Mouse (Mus musculus): Measurements from ENCODE around the gene Slc25a38. TPM values are rescaled to one million over a fixed set of nuclear protein-coding genes. Genes with fewer than 3 reads are reported as not detected.

Gene Slc25a38
- total RNA-seq, 2 experiments from 2014 or later: 10.4 to 12.1 TPM

GRCm38 (mm10) chr9:120131784-120132288, 21.7 kb downstream of the Slc25a38 start:
- DNase-seq: no peak
- H3K27ac ChIP-seq: no peak overlapping the region
- H3K4me3 ChIP-seq: no peak overlapping the region
- no peak for TF ChIP-seq CTCF (IDR thresholded peaks at IDR 0.05)
- intact Hi-C loops (cut with DNase I): loop anchor here (5.0 kb wide), 1 partner anchor 370 kb away; no protein-coding TSS in a partner anchor

- H3K27ac ChIP-seq: no peak overlapping the region
- no peak for TF ChIP-seq CTCF (IDR thresholded peaks at IDR 0.05)
- intact Hi-C loops (cut with DNase I): loop anchor here (5.0 kb wide), 1 partner anchor 369 kb away; no protein-coding TSS in a partner anchor
- DNase-seq: no peak
- H3K4me3 ChIP-seq: no peak overlapping the region
Measured at GRCm38 (mm10) chr9:120132980-120133754, 23.0 kb downstream of the Slc25a38 start.

- Histone ChIP-seq H3K4me3 (no peak overlapping the region), H3K27ac (no peak overlapping the region)
- TF ChIP-seq CTCF (IDR thresholded peaks at IDR 0.05): no peak
- intact Hi-C loops (cut with DNase I): loop anchor here (5.0 kb wide), 1 partner anchor 368 kb away; no protein-coding TSS in a partner anchor
- no peak for DNase-seq
Measured at GRCm38 (mm10) chr9:120133755-120134475, 23.7 kb downstream of the Slc25a38 start.

- no peak for TF ChIP-seq CTCF (IDR thresholded peaks at IDR 0.05)
- Histone ChIP-seq H3K27ac (no peak overlapping the region), H3K4me3 (no peak overlapping the region)
- no peak for DNase-seq
- intact Hi-C loops (cut with DNase I): loop anchor here (5.0 kb wide), 2 partner anchors 243 to 368 kb away; no protein-coding TSS in a partner anchor
Measured at GRCm38 (mm10) chr9:120134529-120135160, 24.5 kb downstream of the Slc25a38 start.

- Histone ChIP-seq H3K27ac (no peak overlapping the region), H3K4me3 (no peak overlapping the region)
- TF ChIP-seq CTCF (IDR thresholded peaks at IDR 0.05): no peak
- intact Hi-C loops (cut with DNase I): loop anchor here (5.0 kb wide), 1 partner anchor 242 kb away; no protein-coding TSS in a partner anchor
- DNase-seq: no peak
Measured at GRCm38 (mm10) chr9:120135454-120135853, 25.3 kb downstream of the Slc25a38 start.

- intact Hi-C loops (cut with DNase I): loop anchor here (2.0 kb wide), 1 partner anchor 30 kb away; no protein-coding TSS in a partner anchor
- Histone ChIP-seq H3K4me3 (no peak overlapping the region), H3K27ac (no peak overlapping the region)
- TF ChIP-seq CTCF (IDR thresholded peaks at IDR 0.05): peak; percentile 88
- peak; percentile 74 for DNase-seq
Measured at GRCm38 (mm10) chr9:120140652-120141051, 30.5 kb downstream of the Slc25a38 start.

GRCm38 (mm10) chr9:120144474-120144873, 34.3 kb downstream of the Slc25a38 start:
- TF ChIP-seq CTCF (IDR thresholded peaks at IDR 0.05): no peak
- H3K4me3 ChIP-seq: no peak overlapping the region
- no peak overlapping the region for H3K27ac ChIP-seq
- intact Hi-C loops (cut with DNase I): no loop called here
- DNase-seq: no peak

- DNase-seq: no peak
- TF ChIP-seq CTCF (IDR thresholded peaks at IDR 0.05): no peak
- intact Hi-C loops (cut with DNase I): no loop called here
- H3K4me3 ChIP-seq: no peak within 1 kb of the TSS
- H3K27ac ChIP-seq: no peak within 1 kb of the TSS
Measured at GRCm38 (mm10) chr9:120149222-120149828, 39.2 kb downstream of the Slc25a38 start, which contains the start of gene Mobp. Mobp (plus strand) TSS chr9:120149707.

GRCm38 (mm10) chr9:120151152-120151551, 41.0 kb downstream of the Slc25a38 start:
- H3K4me3 ChIP-seq: no peak overlapping the region
- intact Hi-C loops (cut with DNase I): no loop called here
- H3K27ac ChIP-seq: no peak overlapping the region
- no peak for DNase-seq
- TF ChIP-seq CTCF (IDR thresholded peaks at IDR 0.05): no peak

GRCm38 (mm10) chr9:120151906-120152399, 41.8 kb downstream of the Slc25a38 start:
- Histone ChIP-seq H3K4me3 (no peak overlapping the region), H3K27ac (no peak overlapping the region)
- TF ChIP-seq CTCF (IDR thresholded peaks at IDR 0.05): no peak
- no peak for DNase-seq
- intact Hi-C loops (cut with DNase I): no loop called here

GRCm38 (mm10) chr9:120158047-120158446, 47.9 kb downstream of the Slc25a38 start:
- intact Hi-C loops (cut with DNase I): no loop called here
- Histone ChIP-seq H3K27ac (no peak overlapping the region), H3K4me3 (no peak overlapping the region)
- no peak for TF ChIP-seq CTCF (IDR thresholded peaks at IDR 0.05)
- no peak for DNase-seq

- intact Hi-C loops (cut with DNase I): no loop called here
Measured at GRCm38 (mm10) chr9:120163862-120164261, 53.7 kb downstream of the Slc25a38 start.

More at GRCm38 (mm10) chr9:120163862-120164261, 53.7 kb downstream of the Slc25a38 start:
- no peak for DNase-seq
- Histone ChIP-seq H3K4me3 (no peak overlapping the region), H3K27ac (no peak overlapping the region)
- no peak for TF ChIP-seq CTCF (IDR thresholded peaks at IDR 0.05)

Measured in gastrocnemius, adult 2 months (tissue).